Mouse (Mus musculus): ENCODE measurements around the gene Ccl11. TPM values are rescaled to one million over a fixed set of nuclear protein-coding genes. Genes with fewer than 3 reads are reported as not detected.

Ccl11 gene
- polyA plus RNA-seq, 1 experiment from 2014 or later, result 1.5 TPM

DNA sequence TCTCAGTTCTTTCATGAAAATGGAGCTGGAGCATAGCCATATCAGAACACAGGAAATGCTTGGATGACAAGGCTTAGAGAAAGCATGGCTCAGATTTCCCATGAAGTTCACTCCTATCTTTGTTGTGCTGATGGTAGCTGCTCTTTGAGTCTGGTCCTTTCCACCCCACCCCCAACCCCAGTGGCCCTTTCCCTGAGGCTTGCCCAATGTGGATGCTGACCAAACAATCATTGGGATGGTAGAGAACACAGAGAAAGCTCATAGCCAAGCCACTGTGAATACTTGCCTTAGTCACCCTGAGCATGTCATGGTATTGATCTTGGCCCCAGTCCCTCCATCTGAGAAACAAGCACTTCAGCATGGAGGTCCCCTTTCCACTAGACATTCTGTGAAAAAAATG, 25.5 kb upstream of the Ccl11 start:
- H3K27ac ChIP-seq, result no peak overlapping the region
- H3K36me3 ChIP-seq, result no peaks in the 10 kb centered on the region

GRCm38 (mm10) chr11:82032678-82033344, 24.8 kb upstream of the Ccl11 start:
- no peak overlapping the region for H3K4me3 ChIP-seq
- H3K9me3 ChIP-seq, result no peaks in the 10 kb centered on the region
- 0 out of 2 replicates have a peak, but pooled peaks cover 8% of the 10 kb centered on the region for H3K4me1 ChIP-seq
- no peak overlapping the region for H3K9ac ChIP-seq
- 37% methylated on average over 8 of the region's 8 CpGs for WGBS
- no peaks in the 10 kb centered on the region for H3K27me3 ChIP-seq
- H3K27ac ChIP-seq, result peak overlapping the region; percentile 80
- no peak overlapping the region for H3K4me2 ChIP-seq (replicated peaks)
- H3K36me3 ChIP-seq, result no peaks in the 10 kb centered on the region
- ATAC-seq (ENCODE audit: insufficient number of reproducible peaks, insufficient read depth, low FRiP score, low TSS enrichment), result no peak

More for the DNA sequence above, 25.5 kb upstream of the Ccl11 start:
- Histone ChIP-seq H3K27me3 (no peaks in the 10 kb centered on the region), H3K4me1 (0 out of 2 replicates have a peak, but pooled peaks cover 8% of the 10 kb centered on the region), H3K9me3 (no peaks in the 10 kb centered on the region), H3K4me2 (replicated peaks) (no peak overlapping the region), H3K9ac (no peak overlapping the region), H3K4me3 (no peak overlapping the region)
- no peak for ATAC-seq (ENCODE audit: insufficient number of reproducible peaks, insufficient read depth, low FRiP score, low TSS enrichment)

DNA sequence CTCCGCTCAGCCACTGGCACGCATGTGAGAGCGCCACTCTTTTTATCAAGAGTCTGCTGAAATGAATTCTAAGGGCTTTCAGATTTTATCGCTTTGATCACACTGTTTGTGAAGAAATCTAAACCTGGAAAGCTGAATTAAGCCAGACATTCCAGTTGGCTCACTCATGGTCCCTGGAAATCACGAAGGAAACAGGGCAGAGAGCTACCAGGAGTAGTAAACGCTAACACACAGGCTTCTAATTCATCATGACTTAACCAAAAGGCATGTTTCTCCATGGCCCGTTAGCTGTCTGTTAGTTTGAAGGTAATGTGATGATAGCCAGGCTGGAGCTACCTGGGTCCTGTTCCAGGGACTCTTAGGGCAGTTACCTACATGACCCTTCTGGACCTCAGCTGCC, 23.2 kb upstream of the Ccl11 start:
- H3K9ac ChIP-seq, result no peak overlapping the region
- H3K36me3 ChIP-seq, result no peaks in the 10 kb centered on the region
- H3K9me3 ChIP-seq, result no peaks in the 10 kb centered on the region
- H3K27ac ChIP-seq, result no peak overlapping the region
- no peak for ATAC-seq (ENCODE audit: insufficient number of reproducible peaks, insufficient read depth, low FRiP score, low TSS enrichment)
- no peak overlapping the region for H3K4me2 ChIP-seq (replicated peaks)
- H3K4me1 ChIP-seq, result 0 out of 2 replicates have a peak, but pooled peaks cover 8% of the 10 kb centered on the region
- 79% methylated on average over 7 of the region's 7 CpGs for whole genome bisulfite sequencing
- H3K4me3 ChIP-seq, result no peak overlapping the region
- no peaks in the 10 kb centered on the region for H3K27me3 ChIP-seq

DNA sequence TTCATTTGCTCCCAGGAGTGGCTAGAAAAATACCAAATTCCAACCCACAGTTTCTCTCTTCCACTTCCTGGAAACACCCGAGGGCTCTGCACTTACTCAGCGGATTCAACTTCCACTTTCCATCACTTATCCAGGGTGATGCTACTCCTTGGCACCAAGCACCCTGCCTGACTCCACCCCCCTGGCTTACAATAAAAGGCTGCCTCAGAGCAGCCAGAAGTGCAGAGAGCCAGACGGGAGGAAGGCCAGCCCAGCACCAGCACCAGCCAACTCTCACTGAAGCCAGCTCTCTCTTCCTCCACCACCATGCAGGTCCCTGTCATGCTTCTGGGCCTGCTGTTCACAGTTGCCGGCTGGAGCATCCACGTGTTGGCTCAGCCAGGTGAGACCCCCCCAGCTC, 22.3 kb upstream of the Ccl11 start, which contains the start of gene Ccl2:
Ccl2 (plus strand) TSS at position 216 of the 400 bp plus-strand sequence.
- H3K4me1 ChIP-seq, result 0 out of 2 replicates have a peak, but pooled peaks cover 8% of the 10 kb centered on the region
- H3K9ac ChIP-seq, result no peak within 1 kb of the TSS
- H3K4me2 ChIP-seq (replicated peaks), result no peak within 1 kb of the TSS
- no peak within 1 kb of the TSS for H3K27ac ChIP-seq
- WGBS, result 34% methylated on average over 5 of the region's 5 CpGs
- H3K27me3 ChIP-seq, result no peaks in the 10 kb centered on the region
- ATAC-seq (ENCODE audit: insufficient number of reproducible peaks, insufficient read depth, low FRiP score, low TSS enrichment), result no peak
- no peaks in the 10 kb centered on the region for H3K9me3 ChIP-seq
- H3K36me3 ChIP-seq, result no peaks in the 10 kb centered on the region
- no peak within 1 kb of the TSS for H3K4me3 ChIP-seq

DNA sequence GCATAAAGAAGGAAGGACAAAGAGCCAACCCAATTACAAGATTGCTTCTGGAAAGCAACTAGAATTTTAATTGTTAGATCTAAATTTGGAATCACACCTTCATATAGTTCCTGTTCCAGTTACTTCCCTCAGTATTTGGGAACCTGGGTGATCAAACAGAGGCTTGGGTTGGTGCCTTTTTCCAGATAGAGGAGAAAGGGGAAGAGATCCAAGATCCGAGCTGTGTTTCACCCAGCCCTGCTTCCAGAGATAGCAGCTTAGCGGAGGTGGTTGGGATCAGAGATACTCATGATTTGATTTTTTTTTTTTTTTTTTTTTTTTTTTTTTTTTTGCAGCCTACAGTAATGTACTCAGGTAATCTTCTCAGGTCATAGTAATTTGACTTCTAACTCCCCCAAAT, 21.8 kb upstream of the Ccl11 start:
- Histone ChIP-seq H3K36me3 (no peaks in the 10 kb centered on the region), H3K4me3 (no peak overlapping the region), H3K9me3 (no peaks in the 10 kb centered on the region), H3K27ac (no peak overlapping the region), H3K4me1 (0 out of 2 replicates have a peak, but pooled peaks cover 8% of the 10 kb centered on the region), H3K4me2 (replicated peaks) (no peak overlapping the region), H3K9ac (no peak overlapping the region), H3K27me3 (no peaks in the 10 kb centered on the region)
- WGBS, result 79% methylated on average over 2 of the region's 2 CpGs
- no peak for ATAC-seq (ENCODE audit: insufficient number of reproducible peaks, insufficient read depth, low FRiP score, low TSS enrichment)

- no peak within 1 kb of the TSS for H3K27ac ChIP-seq
- H3K9me3 ChIP-seq, result no peaks in the 10 kb centered on the region
- H3K27me3 ChIP-seq, result no peaks in the 10 kb centered on the region
- no peak for ATAC-seq (ENCODE audit: insufficient number of reproducible peaks, insufficient read depth, low FRiP score, low TSS enrichment)
- no peak within 1 kb of the TSS for H3K4me2 ChIP-seq (replicated peaks)
- H3K9ac ChIP-seq, result no peak within 1 kb of the TSS
- H3K36me3 ChIP-seq, result no peaks in the 10 kb centered on the region
- H3K4me3 ChIP-seq, result no peak within 1 kb of the TSS
- 52% methylated on average over 2 of the region's 2 CpGs for WGBS
- 0 out of 2 replicates have a peak, but pooled peaks cover under 1% of the 10 kb centered on the region for H3K4me1 ChIP-seq
Observed at GRCm38 (mm10) chr11:82038535-82038934, 19.1 kb upstream of the Ccl11 start, which contains the start of gene Gm17268. TSS of gene Gm17268 (minus strand) at chr11:82038562.

GRCm38 (mm10) chr11:82039132-82039660, 18.4 kb upstream of the Ccl11 start:
- no peak for ATAC-seq (ENCODE audit: insufficient number of reproducible peaks, insufficient read depth, low FRiP score, low TSS enrichment)
- no peaks in the 10 kb centered on the region for H3K9me3 ChIP-seq
- 72% methylated on average over 3 of the region's 3 CpGs for WGBS
- no peaks in the 10 kb centered on the region for H3K36me3 ChIP-seq
- no peaks in the 10 kb centered on the region for H3K4me1 ChIP-seq
- no peak overlapping the region for H3K27ac ChIP-seq
- H3K4me2 ChIP-seq (replicated peaks), result no peak overlapping the region
- no peak overlapping the region for H3K4me3 ChIP-seq
- H3K27me3 ChIP-seq, result no peaks in the 10 kb centered on the region
- no peak overlapping the region for H3K9ac ChIP-seq

DNA sequence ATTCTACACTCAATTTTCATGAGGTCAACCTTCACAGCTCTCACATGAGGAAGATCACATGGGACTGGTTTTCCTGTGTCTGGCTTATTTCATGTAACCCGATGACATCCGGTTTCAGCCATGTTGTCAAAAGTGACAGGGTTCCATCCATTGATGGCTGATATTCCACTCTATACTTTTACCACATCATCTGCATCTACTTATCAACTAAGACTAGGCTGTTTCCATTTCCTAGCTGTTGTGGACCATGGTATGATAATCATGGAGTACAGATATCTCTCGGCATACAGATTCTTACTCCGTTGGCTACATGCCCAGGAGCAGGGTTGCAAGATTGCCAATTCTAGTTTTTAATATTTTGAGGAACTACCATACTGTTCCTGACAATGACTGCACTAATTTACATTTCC, 15.9 kb upstream of the Ccl11 start:
- H3K9ac ChIP-seq, result no peak overlapping the region
- no peak for ATAC-seq (ENCODE audit: insufficient number of reproducible peaks, insufficient read depth, low FRiP score, low TSS enrichment)
- H3K27ac ChIP-seq, result no peak overlapping the region
- H3K4me2 ChIP-seq (replicated peaks), result no peak overlapping the region
- no peaks in the 10 kb centered on the region for H3K4me1 ChIP-seq
- H3K9me3 ChIP-seq, result no peaks in the 10 kb centered on the region
- H3K4me3 ChIP-seq, result no peak overlapping the region
- H3K36me3 ChIP-seq, result no peaks in the 10 kb centered on the region
- 81% methylated on average over 4 of the region's 4 CpGs for WGBS
- H3K27me3 ChIP-seq, result no peaks in the 10 kb centered on the region

GRCm38 (mm10) chr11:82045471-82045870, 12.2 kb upstream of the Ccl11 start, which contains the start of gene Ccl7:
TSS of gene Ccl7 (plus strand) at chr11:82045712.
- WGBS, result 79% methylated on average over 3 of the region's 3 CpGs
- Histone ChIP-seq H3K36me3 (no peaks in the 10 kb centered on the region), H3K4me2 (replicated peaks) (no peak within 1 kb of the TSS), H3K27me3 (no peaks in the 10 kb centered on the region), H3K4me3 (no peak within 1 kb of the TSS), H3K4me1 (no peaks in the 10 kb centered on the region), H3K27ac (no peak within 1 kb of the TSS), H3K9ac (no peak within 1 kb of the TSS), H3K9me3 (no peaks in the 10 kb centered on the region)
- ATAC-seq (ENCODE audit: insufficient number of reproducible peaks, insufficient read depth, low FRiP score, low TSS enrichment), result no peak

DNA sequence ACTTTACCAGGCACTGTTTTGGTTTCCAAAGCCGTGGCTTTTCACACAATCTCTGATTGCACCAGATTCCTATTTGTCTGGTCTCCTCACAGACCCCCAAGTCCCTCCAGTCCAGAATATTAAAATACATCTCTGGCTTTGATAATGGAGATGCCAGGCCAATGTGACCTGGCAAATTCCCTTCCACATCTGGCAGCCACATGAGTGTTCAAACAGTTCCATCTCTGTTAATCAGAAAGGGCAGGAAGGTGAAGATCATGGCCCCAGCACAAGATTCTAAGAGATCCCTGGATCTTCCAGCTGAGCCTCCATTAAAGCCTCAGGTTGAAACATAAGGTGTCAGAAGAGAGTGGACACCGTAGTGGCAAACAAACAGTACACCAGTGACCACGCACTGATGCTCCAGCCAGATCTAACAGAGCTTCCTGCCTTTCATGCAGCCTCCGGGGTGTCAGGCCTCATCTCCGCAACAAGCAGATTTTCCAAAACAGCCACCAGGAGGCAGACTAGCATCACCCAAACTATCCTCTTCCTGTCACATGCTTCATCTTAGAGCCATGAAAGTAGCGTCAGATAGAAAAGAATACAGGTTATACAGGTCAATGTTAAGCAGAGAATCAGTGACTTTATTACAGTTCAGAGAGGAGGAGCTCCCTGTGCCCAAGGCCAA, 9.7 kb upstream of the Ccl11 start:
- Histone ChIP-seq H3K27me3 (no peaks in the 10 kb centered on the region), H3K4me1 (no peaks in the 10 kb centered on the region), H3K4me3 (no peak overlapping the region), H3K36me3 (no peaks in the 10 kb centered on the region), H3K9me3 (no peaks in the 10 kb centered on the region), H3K4me2 (replicated peaks) (no peak overlapping the region), H3K27ac (no peak overlapping the region), H3K9ac (no peak overlapping the region)
- ATAC-seq (ENCODE audit: insufficient number of reproducible peaks, insufficient read depth, low FRiP score, low TSS enrichment), result no peak
- 24% methylated on average over 6 of the region's 6 CpGs for WGBS

DNA sequence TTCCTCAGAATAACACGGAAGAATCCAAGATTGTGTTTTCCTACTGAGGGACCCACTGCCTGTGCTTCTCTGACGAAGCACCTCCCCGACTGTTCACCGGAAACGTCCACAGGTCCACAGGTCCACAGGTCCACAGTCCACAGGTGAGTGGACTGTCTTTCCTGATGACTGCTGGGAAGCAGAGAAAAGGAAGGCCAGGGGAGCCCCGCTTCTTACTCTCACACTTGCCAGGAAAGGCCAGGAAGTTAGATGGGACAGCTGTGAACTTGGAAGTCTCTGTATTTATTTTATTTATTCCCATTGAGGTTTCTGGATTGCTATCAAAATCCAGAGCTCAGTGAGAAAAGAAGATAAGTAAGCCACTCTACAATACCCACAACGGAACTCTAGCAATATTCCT, 3.8 kb upstream of the Ccl11 start:
- H3K9ac ChIP-seq, result no peak overlapping the region
- H3K9me3 ChIP-seq, result no peaks in the 10 kb centered on the region
- no peak overlapping the region for H3K27ac ChIP-seq
- no peaks in the 10 kb centered on the region for H3K4me1 ChIP-seq
- 81% methylated on average over 7 of the region's 7 CpGs for WGBS
- H3K4me3 ChIP-seq, result no peak overlapping the region
- no peak for ATAC-seq (ENCODE audit: insufficient number of reproducible peaks, insufficient read depth, low FRiP score, low TSS enrichment)
- no peak overlapping the region for H3K4me2 ChIP-seq (replicated peaks)
- no peaks in the 10 kb centered on the region for H3K36me3 ChIP-seq
- no peaks in the 10 kb centered on the region for H3K27me3 ChIP-seq

- H3K27ac ChIP-seq, result no peak overlapping the region
- H3K27me3 ChIP-seq, result no peaks in the 10 kb centered on the region
- no peak overlapping the region for H3K9ac ChIP-seq
- H3K4me2 ChIP-seq (replicated peaks), result no peak overlapping the region
- H3K4me3 ChIP-seq, result no peak overlapping the region
- H3K36me3 ChIP-seq, result no peaks in the 10 kb centered on the region
- ATAC-seq (ENCODE audit: insufficient number of reproducible peaks, insufficient read depth, low FRiP score, low TSS enrichment), result no peak
- H3K9me3 ChIP-seq, result no peaks in the 10 kb centered on the region
- 41% methylated on average over 3 of the region's 3 CpGs for WGBS
- H3K4me1 ChIP-seq, result no peaks in the 10 kb centered on the region
Observed at GRCm38 (mm10) chr11:82062226-82062625, 4.6 kb downstream of the Ccl11 start.

Measured in embryonic facial prominence, embryonic 12.5 days (tissue).